Mouse (Mus musculus): ENCODE results near the gene Ehd2.

Ehd2 gene

DNA sequence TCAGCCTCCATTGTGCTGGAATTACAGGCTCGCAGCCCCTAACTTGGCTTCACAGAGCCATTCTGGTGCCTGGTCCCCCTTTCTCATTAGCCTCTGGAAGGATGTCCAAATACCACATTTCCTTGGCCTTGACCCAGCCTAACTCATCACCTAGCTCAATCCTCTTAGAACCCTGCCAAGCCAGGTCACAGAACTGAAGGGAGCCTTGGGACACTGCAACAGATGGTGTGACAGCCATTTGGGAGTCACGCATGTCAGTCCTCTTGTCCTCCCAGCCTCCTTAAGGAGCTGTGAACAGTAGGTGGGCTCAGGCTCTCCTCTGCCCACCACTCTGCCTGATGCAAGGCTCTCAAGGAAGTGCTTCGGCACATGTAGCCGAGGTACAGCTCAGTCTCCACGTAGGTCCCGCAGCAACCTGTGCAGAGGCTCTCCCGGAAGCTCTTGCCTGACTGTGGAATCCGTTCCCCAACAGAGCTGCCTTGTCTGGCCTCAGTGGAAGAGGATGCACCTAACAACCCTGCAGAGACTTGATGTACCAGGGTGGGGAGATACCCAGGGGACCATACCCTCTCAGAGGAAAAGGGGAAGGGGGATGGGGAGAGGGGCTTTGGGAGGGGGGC, 59.3 kb downstream of the Ehd2 start:
- no peak for DNase-seq (ENCODE audit: low read depth, low spot score)

DNA sequence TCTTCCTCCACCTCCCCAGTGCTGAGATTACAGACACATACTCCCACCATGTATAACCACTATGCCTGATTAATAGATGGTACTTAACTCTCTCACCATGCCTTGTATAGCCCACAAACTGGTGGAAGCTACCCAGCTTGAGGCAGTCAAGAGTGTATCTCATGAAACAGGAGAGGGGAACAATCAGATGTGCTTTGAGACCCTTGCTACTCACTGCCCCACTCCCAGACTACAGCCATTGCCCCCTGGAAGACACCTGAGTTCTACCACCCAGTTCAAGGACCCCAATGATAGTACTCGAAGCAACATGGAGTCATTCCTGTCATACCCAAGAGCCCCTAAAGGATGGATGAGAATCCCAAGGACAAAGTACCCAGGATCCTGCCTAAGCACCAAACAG, 60.8 kb downstream of the Ehd2 start:
- DNase-seq (ENCODE audit: low read depth, low spot score): no peak

DNA sequence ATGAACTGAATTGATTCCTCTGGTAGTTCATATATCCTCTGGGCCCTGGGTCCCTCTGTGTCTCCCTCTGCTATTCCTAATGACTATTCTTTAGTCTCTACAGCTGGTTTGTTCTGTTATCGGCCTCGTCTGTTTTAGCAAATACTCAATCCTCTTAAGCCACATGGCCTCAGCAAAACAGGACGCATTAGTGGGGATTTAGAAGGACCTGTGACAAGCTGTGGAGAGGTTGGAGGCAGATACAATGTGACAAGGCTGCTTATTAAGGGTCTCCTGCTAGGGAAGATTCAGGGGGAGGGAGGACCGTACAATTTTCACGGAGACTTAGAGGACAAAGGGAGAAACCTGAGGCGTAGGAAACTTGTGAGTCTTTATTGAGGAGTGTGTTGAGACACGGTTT, 61.5 kb downstream of the Ehd2 start:
- no peak for DNase-seq (ENCODE audit: low read depth, low spot score)

DNA sequence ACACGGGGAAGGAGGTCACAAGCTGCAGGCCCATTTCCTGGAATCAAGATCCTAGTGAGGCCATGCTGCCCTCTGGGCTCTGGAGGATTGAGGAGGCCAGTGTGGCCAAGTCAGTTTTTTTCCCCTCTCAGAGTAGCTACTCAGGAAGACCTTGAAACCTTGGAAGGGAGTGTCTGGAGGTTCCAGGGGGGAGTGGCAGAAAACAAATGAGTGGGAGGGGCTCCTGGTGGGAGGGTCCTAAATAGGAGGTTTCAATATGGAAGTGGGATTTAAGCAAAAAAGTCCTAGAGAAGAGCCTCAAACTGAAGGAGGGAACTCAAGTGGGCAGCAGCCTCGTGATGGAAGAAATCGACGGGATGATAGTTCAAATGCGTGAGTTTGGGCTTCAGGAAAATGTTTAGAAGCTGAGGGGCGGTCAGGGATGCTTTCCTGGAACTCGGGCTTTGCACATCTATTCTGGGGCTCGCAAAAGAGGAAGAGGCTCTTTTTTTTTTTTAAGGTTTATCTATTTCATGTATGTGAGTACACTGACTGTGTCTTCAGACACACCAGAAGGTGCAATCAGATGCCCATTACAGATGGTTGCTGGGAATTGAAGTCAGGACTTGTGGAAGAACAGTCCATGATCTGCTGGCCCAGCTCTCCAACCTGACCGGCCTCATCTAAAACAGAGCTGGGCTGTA, 65.9 kb downstream of the Ehd2 start:
- no peak for DNase-seq (ENCODE audit: low read depth, low spot score)

All from CD4-positive, CD25-positive, alpha-beta regulatory T cell, adult 2 months (primary cell).